Mouse (Mus musculus) midbrain, embryonic 11.5 days (tissue): Measurements from ENCODE around the gene Sfn. TPM values are rescaled to one million over a fixed set of nuclear protein-coding genes. Genes with fewer than 3 reads are reported as not detected.

ENCODE experiments used
- ATAC-seq: fragments of 200-750 bp; cut with Nextera tagmentation; 2 replicates; pipeline ENCODE4 v1.8.0; 2017; ENCODE audit warnings: moderate TSS enrichment, moderate library complexity; ENCODE audit not compliant: low FRiP score
- DNase-seq: peaks from one replicate; pipeline ENCODE4 v3.0.0; 2015; ENCODE audit warnings: low spot score; ENCODE audit errors: missing footprints
- H3K27ac ChIP-seq: fragments of 300-500 bp; sonication (generic); 2 replicates; pipeline ENCODE4 v1.5.1; 2014; ENCODE audit warnings: low read depth, low read length
- H3K27me3 ChIP-seq: fragments of 300-500 bp; sonication (generic); 2 replicates; pipeline ENCODE4 v1.6.1; 2014; ENCODE audit warnings: mild to moderate bottlenecking, low read length, moderate library complexity, mixed read lengths; ENCODE audit not compliant: control insufficient read depth, insufficient read depth
- H3K36me3 ChIP-seq: fragments of 300-500 bp; sonication (generic); 2 replicates; pipeline ENCODE4 v1.6.1; 2014; ENCODE audit warnings: mild to moderate bottlenecking, low read length, moderate library complexity, mixed read lengths; ENCODE audit not compliant: control insufficient read depth, insufficient read depth
- H3K4me1 ChIP-seq: fragments of 300-500 bp; sonication (generic); 2 replicates; pipeline ENCODE4 v1.6.1; 2014; ENCODE audit warnings: low read length; ENCODE audit not compliant: control insufficient read depth, insufficient read depth
- H3K4me2 ChIP-seq: fragments of 300-500 bp; sonication (generic); 2 replicates; pipeline ENCODE4 v1.6.1; 2014; ENCODE audit warnings: mild to moderate bottlenecking, moderate library complexity
- H3K4me3 ChIP-seq: fragments of 300-500 bp; sonication (generic); 2 replicates; pipeline ENCODE4 v1.5.1; 2014; ENCODE audit warnings: low read depth, low read length
- H3K9ac ChIP-seq: fragments of 300-500 bp; sonication (generic); 2 replicates; pipeline ENCODE4 v1.6.1; 2014; ENCODE audit warnings: low read length
- H3K9me3 ChIP-seq: fragments of 300-500 bp; sonication (generic); 2 replicates; pipeline ENCODE4 v1.6.1; 2016; ENCODE audit warnings: low read length; ENCODE audit not compliant: control insufficient read depth
- WGBS: fragments of 180-500 bp; shearing (Covaris S2); extraction: QIAGEN DNeasy Blood & Tissue Kit; methylation state at CpG from one replicate; pipeline ENCODE4 v1.1.7; 2014; 5-methylcytosine and 5-hydroxymethylcytosine counted together
- polyA plus RNA-seq: library from polyadenylated mRNA; unstranded; fragments of >200 nt; fragmentation: Nextera tagmentation; extraction: Ambion mirVana; gene quantifications from 2 replicates; pipeline ENCODE4 v1.2.1, GENCODE M21; 2014

The Sfn gene
- polyA plus RNA-seq, 1 experiment from 2014 or later: 7.8 TPM

- no peaks in the 10 kb centered on the region for H3K27me3 ChIP-seq
- DNase-seq (peak; percentile 53), ATAC-seq (no peak)
- no peak overlapping the region for H3K4me2 ChIP-seq
- H3K4me3 ChIP-seq: no peak overlapping the region
- H3K4me1 ChIP-seq: no peaks in the 10 kb centered on the region
- no peaks in the 10 kb centered on the region for H3K9me3 ChIP-seq
- WGBS: 45% methylated on average over 5 of the region's 5 CpGs
- H3K36me3 ChIP-seq: peaks cover 6% of the 10 kb centered on the region
- H3K27ac ChIP-seq: no peak overlapping the region
- no peak overlapping the region for H3K9ac ChIP-seq
These were observed 24.3 kb upstream of the Sfn start for GRCm38 (mm10) chr4:133626221-133626620.

GRCm38 (mm10) chr4:133625621-133626071 is 23.7 kb upstream of the Sfn start:
- Histone ChIP-seq H3K9ac (no peak overlapping the region), H3K9me3 (no peaks in the 10 kb centered on the region), H3K27ac (no peak overlapping the region), H3K27me3 (no peaks in the 10 kb centered on the region), H3K4me3 (no peak overlapping the region), H3K4me1 (no peaks in the 10 kb centered on the region), H3K4me2 (no peak overlapping the region), H3K36me3 (peaks cover 6% of the 10 kb centered on the region)
- WGBS: 44% methylated on average over 11 of the region's 11 CpGs
- DNase-seq (peak; percentile 83), ATAC-seq (no peak)

GRCm38 (mm10) chr4:133624830-133625229 is 22.9 kb upstream of the Sfn start:
- WGBS: 91% methylated on average over 7 of the region's 7 CpGs
- no peaks in the 10 kb centered on the region for H3K27me3 ChIP-seq
- ATAC-seq (no peak), DNase-seq (peak; percentile 37)
- H3K9me3 ChIP-seq: no peaks in the 10 kb centered on the region
- H3K4me2 ChIP-seq: no peak overlapping the region
- H3K4me1 ChIP-seq: no peaks in the 10 kb centered on the region
- H3K27ac ChIP-seq: no peak overlapping the region
- peaks cover 6% of the 10 kb centered on the region for H3K36me3 ChIP-seq
- H3K9ac ChIP-seq: no peak overlapping the region
- no peak overlapping the region for H3K4me3 ChIP-seq

GRCm38 (mm10) chr4:133622161-133622695 is 20.3 kb upstream of the Sfn start:
- Histone ChIP-seq H3K4me1 (no peaks in the 10 kb centered on the region), H3K27me3 (no peaks in the 10 kb centered on the region), H3K4me2 (no peak overlapping the region), H3K9me3 (no peaks in the 10 kb centered on the region), H3K27ac (no peak overlapping the region), H3K9ac (no peak overlapping the region), H3K36me3 (peaks cover 6% of the 10 kb centered on the region), H3K4me3 (no peak overlapping the region)
- no peak for ATAC-seq
- WGBS: 85% methylated on average over 11 of the region's 11 CpGs
- peak; percentile 39 for DNase-seq

- Histone ChIP-seq H3K27me3 (no peaks in the 10 kb centered on the region), H3K9me3 (no peaks in the 10 kb centered on the region), H3K4me1 (no peaks in the 10 kb centered on the region), H3K4me2 (no peak overlapping the region), H3K4me3 (no peak overlapping the region), H3K36me3 (peaks cover 3% of the 10 kb centered on the region), H3K9ac (no peak overlapping the region), H3K27ac (no peak overlapping the region)
- WGBS: 93% methylated on average over 8 of the region's 8 CpGs
- no peak for ATAC-seq
- peak; percentile 45 for DNase-seq
These were observed 18.7 kb upstream of the Sfn start for GRCm38 (mm10) chr4:133620668-133621067.

- no peaks in the 10 kb centered on the region for H3K9me3 ChIP-seq
- H3K27ac ChIP-seq: no peak overlapping the region
- DNase-seq: peak; percentile 72
- no peak overlapping the region for H3K4me3 ChIP-seq
- H3K4me1 ChIP-seq: no peaks in the 10 kb centered on the region
- no peak overlapping the region for H3K9ac ChIP-seq
- no peak overlapping the region for H3K4me2 ChIP-seq
- H3K27me3 ChIP-seq: no peaks in the 10 kb centered on the region
- no peaks in the 10 kb centered on the region; the same call in 1 of the 2 replicates for H3K36me3 ChIP-seq
- 80% methylated on average over 4 of the region's 4 CpGs for WGBS
- no peak for ATAC-seq
These were observed 17.6 kb upstream of the Sfn start for GRCm38 (mm10) chr4:133619473-133620136.

- Histone ChIP-seq H3K9ac (no peak overlapping the region), H3K27ac (no peak overlapping the region), H3K4me3 (no peak overlapping the region), H3K36me3 (0 out of 2 replicates have a peak, but pooled peaks cover 2% of the 10 kb centered on the region), H3K27me3 (no peaks in the 10 kb centered on the region), H3K9me3 (no peaks in the 10 kb centered on the region), H3K4me1 (no peaks in the 10 kb centered on the region), H3K4me2 (no peak overlapping the region)
- WGBS: 93% methylated on average over 11 of the region's 11 CpGs
- peak; percentile 77 for DNase-seq
- ATAC-seq: no peak
These were observed 16.0 kb upstream of the Sfn start for GRCm38 (mm10) chr4:133617936-133618335.

GRCm38 (mm10) chr4:133615416-133615815 is 13.4 kb upstream of the Sfn start:
- H3K9me3 ChIP-seq: no peaks in the 10 kb centered on the region; the same call in 1 of the 2 replicates
- H3K27me3 ChIP-seq: no peaks in the 10 kb centered on the region
- ATAC-seq (no peak), DNase-seq (no peak)
- H3K9ac ChIP-seq: no peak overlapping the region
- no peaks in the 10 kb centered on the region for H3K4me1 ChIP-seq
- H3K36me3 ChIP-seq: peaks cover 11% of the 10 kb centered on the region
- no peak overlapping the region for H3K4me2 ChIP-seq
- no peak overlapping the region for H3K4me3 ChIP-seq
- no peak overlapping the region for H3K27ac ChIP-seq
- WGBS: 81% methylated on average over 10 of the region's 10 CpGs

- Histone ChIP-seq H3K9me3 (no peaks in the 10 kb centered on the region; the same call in 1 of the 2 replicates), H3K4me1 (no peaks in the 10 kb centered on the region), H3K9ac (no peak overlapping the region), H3K27ac (no peak overlapping the region), H3K36me3 (peaks cover 11% of the 10 kb centered on the region), H3K4me3 (no peak overlapping the region), H3K27me3 (no peaks in the 10 kb centered on the region), H3K4me2 (no peak overlapping the region)
- DNase-seq (no peak), ATAC-seq (no peak)
- WGBS: 89% methylated on average over 8 of the region's 8 CpGs
These were observed 12.3 kb upstream of the Sfn start for GRCm38 (mm10) chr4:133614274-133614761.
